Mouse (Mus musculus) heart, adult 9 months (tissue): ENCODE measurements around the gene Cdc40.
A peak's percentile ranks its signal among the peaks of the same experiment; 100 is the strongest.
"Not testable (repeated sequence)": the region's sequence is repeated elsewhere in the genome, so short reads cannot be mapped to it uniquely, and the experiment has no call there.

Experiments
- DNase-seq, 2 experiments: peaks; one replicate each; pipeline ENCODE4 v3.0.0; 2022; ENCODE audit warnings: low spot score in 2 of 2

The Cdc40 gene

GRCm38 (mm10) chr10:40868081-40868480 is 15.0 kb downstream of the Cdc40 start:
- no peak for DNase-seq

GRCm38 (mm10) chr10:40857599-40857998 is 25.5 kb downstream of the Cdc40 start:
- no peak for DNase-seq

- no peak for DNase-seq
Observed at GRCm38 (mm10) chr10:40856703-40857102, 26.4 kb downstream of the Cdc40 start.

- no peak for DNase-seq
Observed at GRCm38 (mm10) chr10:40855616-40856015, 27.5 kb downstream of the Cdc40 start.

- DNase-seq = no peak
Observed at GRCm38 (mm10) chr10:40851138-40851537, 32.0 kb downstream of the Cdc40 start.

- DNase-seq = no peak
Observed at GRCm38 (mm10) chr10:40850644-40851043, 32.5 kb downstream of the Cdc40 start.

DNA sequence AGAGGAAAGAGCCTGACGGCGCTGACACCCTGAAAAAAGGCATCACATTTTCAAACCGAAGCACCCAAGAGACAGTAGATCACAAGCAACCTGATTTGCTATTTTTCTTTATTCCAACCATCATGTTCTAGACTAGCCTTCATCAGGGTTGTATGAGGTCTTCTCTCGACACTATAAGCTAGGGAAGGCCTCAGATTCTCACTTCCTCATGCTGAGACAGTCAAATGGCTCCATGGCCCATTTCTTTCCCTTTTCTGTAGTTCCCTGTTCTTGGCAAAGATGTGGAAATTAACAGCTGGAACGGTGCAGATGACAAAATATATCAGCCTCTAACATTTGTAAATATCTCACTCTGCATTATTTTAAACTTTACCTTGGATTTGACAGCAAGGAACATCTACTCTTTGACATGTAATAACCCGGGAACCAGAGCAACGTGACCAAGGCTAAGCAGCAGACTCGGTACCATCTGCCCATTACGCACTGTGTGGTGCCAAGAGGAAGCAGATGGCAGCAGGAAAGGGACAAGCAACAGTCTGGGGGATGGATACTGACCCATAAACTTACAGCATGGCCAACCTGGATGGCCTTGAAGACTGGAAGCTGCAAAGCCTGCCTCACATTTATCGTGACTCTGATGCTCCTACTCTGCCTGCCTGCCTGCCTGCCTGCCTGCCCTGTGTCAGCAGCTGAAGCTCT is 35.8 kb downstream of the Cdc40 start:
- DNase-seq = no peak

DNA sequence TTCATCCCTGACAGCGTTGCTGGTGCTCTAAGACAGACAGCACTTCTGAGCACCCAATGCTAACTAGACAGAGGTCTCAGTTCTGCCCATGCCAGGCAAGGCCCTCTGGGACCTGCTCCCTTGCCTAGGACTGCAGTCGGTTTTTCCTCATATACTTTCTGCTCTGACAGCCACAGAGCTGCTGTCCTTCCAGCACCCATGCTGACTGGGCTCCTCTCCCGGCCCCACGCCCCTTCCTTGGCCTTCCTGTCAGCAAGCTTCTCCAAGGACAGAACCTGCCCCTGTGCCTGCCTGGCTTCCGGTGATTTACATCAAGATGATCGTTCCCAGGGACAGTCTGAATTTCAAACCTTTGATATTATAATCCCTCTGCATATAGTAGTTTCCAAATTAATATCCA is 37.5 kb downstream of the Cdc40 start:
- DNase-seq = no peak

- peak in 1 of 2 experiments; percentile 6 for DNase-seq
Observed at GRCm38 (mm10) chr10:40844546-40844945, 38.6 kb downstream of the Cdc40 start.

- DNase-seq = no peak
Observed at GRCm38 (mm10) chr10:40843841-40844240, 39.3 kb downstream of the Cdc40 start.

DNA sequence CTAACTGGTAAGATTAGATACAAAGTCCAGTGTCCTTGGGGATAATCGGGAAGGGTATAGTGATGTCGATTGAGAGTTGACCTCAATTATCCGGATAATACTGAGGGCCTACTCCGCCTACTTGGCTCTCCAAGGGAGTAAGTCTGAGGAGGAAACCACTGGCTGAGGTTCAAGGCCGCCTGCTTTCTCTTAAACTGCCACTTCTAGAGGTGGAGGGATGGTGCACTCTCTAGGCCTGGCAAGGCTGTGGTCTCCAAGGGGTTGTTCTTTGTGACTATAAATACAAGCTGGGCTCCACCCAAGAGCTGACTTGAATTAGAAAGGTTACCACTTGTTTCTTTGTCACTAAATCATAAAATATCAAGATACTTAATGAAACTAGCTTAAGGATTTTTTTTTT is 43.0 kb downstream of the Cdc40 start:
- DNase-seq = peak; percentile 9 to 19

GRCm38 (mm10) chr10:40831267-40831666 is 51.8 kb downstream of the Cdc40 start:
- DNase-seq = no peak

DNA sequence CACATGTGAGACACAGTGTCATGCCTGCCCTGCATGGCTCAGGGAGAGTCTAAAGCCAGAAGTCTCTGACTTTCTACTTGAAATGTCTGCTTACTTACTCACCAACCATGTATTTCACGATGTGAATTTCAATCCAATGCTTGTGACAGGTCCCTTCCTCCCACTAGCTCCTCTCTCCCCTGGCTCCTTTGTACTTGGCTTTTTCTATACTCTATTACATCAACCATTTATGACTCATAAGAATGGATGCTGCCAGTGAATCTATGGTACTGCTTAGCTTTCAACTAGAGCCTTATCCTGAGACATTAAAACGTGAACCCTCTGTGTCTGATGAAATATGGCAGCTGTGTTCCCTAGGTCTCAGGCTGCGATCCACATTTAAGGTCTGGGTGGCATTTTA is 52.8 kb downstream of the Cdc40 start:
- no peak for DNase-seq

- no peak for DNase-seq
Observed at GRCm38 (mm10) chr10:40827706-40828105, 55.4 kb downstream of the Cdc40 start.

- DNase-seq = no peak
Observed at GRCm38 (mm10) chr10:40825952-40826351, 57.2 kb downstream of the Cdc40 start.

GRCm38 (mm10) chr10:40816471-40816870 is 66.6 kb downstream of the Cdc40 start:
- DNase-seq = no peak

- DNase-seq = no peak
Observed at GRCm38 (mm10) chr10:40813627-40814026, 69.5 kb downstream of the Cdc40 start.

GRCm38 (mm10) chr10:40809411-40809910 is 73.7 kb downstream of the Cdc40 start:
- DNase-seq = not testable (repeated sequence)

GRCm38 (mm10) chr10:40806221-40806620 is 76.9 kb downstream of the Cdc40 start:
- no peak for DNase-seq

DNA sequence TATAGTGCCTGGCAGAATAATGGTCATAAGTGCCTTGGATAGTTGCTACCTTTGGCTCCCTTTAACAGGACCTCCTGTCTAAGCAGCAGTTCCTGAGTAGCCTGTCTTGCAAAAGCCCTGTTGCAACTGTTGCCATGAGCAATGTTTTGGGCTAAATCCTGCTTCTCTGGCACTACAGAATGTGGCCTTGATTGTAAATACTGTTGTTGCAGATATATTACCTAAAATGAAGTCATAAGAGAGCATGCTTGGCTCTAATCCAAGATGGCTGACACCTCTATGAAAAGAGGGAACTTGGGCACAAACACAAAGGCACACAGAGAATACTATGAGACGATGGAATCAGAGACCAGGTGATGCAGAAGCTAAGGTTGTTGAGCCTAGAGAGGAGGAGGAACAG is 77.9 kb downstream of the Cdc40 start:
- DNase-seq = no peak

DNA sequence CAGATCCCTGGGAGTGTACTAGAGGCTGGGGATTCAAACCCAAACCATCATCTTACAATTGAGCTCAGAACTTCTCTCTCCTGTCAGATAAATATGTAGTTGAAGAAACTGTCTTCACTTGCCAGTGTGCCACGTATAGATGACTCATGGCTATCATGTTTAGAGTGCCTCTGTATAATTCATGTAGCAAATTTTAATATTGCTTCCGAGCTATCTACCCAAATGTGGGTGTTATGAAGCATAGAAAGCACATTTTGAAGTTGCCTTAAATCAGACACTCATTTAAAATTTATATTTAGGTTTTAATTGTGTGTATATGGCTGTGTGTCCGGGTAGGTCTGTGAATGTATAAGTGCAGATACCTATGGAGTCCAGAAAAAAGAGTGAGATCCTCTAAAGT is 91.0 kb downstream of the Cdc40 start:
- DNase-seq = no peak

GRCm38 (mm10) chr10:40790406-40790805 is 92.7 kb downstream of the Cdc40 start:
- DNase-seq = no peak
